ENCODE assay signal across 8 mouse cellular contexts in genomic region chr16:63856658-63857552, GRCm38 (mm10). TPM values are rescaled to one million over a fixed set of nuclear protein-coding genes. Genes with fewer than 3 reads are reported as not detected.
DNase-seq lines count a peak whose midpoint lies in the region; ATAC-seq and TF ChIP-seq lines count a peak whose summit lies in the region.

No protein-coding gene starts in this region.

- H3K79me2 ChIP-seq in C2C12 (ENCODE audit: control insufficient read depth, insufficient read depth) = no peaks in the 10 kb centered on the region
- no peaks in the 10 kb centered on the region for H3K79me2 ChIP-seq in myocyte (ENCODE audit: control insufficient read depth, insufficient read depth)

- no peak overlapping the region for H3K27ac ChIP-seq in brown adipose tissue, adult 24 weeks (replicated peaks; ENCODE audit: low read depth, low read length)
- H3K27ac ChIP-seq in forebrain, embryonic 11.5 days (ENCODE audit: low read depth, low read length) = peak overlapping the region; percentile 84
- peak overlapping the region; percentile 88 to 94 for H3K27ac ChIP-seq in heart, embryonic 14.5 days (replicated peaks in 1 of 2; ENCODE audit: control insufficient read depth in 1 of 2, insufficient read depth in 1 of 2, low read depth in 2 of 2, low read length in 2 of 2)
- H3K27ac ChIP-seq in kidney, embryonic 16.5 days (ENCODE audit: low read length) = peak overlapping the region; percentile 67

- WGBS in forebrain, embryonic 11.5 days = 2% methylated on average over 33 of the region's 33 CpGs
- WGBS in heart, embryonic 14.5 days = 3% methylated on average over 33 of the region's 33 CpGs
- 1% methylated on average over 33 of the region's 33 CpGs for WGBS in kidney, embryonic 16.5 days

- no peaks in the 10 kb centered on the region for H3K4me1 ChIP-seq in brown adipose tissue, adult 24 weeks (ENCODE audit: control insufficient read depth, insufficient read depth, insufficient read length, low read length)
- no peaks in the 10 kb centered on the region for H3K4me1 ChIP-seq in forebrain, embryonic 11.5 days (replicated peaks; ENCODE audit: control insufficient read depth, insufficient read depth, low read length)
- H3K4me1 ChIP-seq in heart, embryonic 14.5 days (ENCODE audit: control insufficient read depth in 2 of 2, insufficient read depth in 2 of 2, low read length in 2 of 2) = peaks cover 0 to 5% of the 10 kb centered on the region in 2 experiments; a peak in 1 of 4 replicates
- H3K4me1 ChIP-seq in kidney, embryonic 16.5 days (ENCODE audit: insufficient read depth, low read length) = peaks cover 5% of the 10 kb centered on the region; the same call in 1 of the 2 replicates

- H3K36me3 ChIP-seq in C2C12 (ENCODE audit: control insufficient read depth, insufficient read depth) (no peaks in the 10 kb centered on the region), myocyte (ENCODE audit: control insufficient read depth, insufficient read depth) (no peaks in the 10 kb centered on the region)
- H3K36me3 ChIP-seq in forebrain, embryonic 11.5 days (ENCODE audit: control insufficient read depth, insufficient read depth, low read length) = no peaks in the 10 kb centered on the region
- no peaks in the 10 kb centered on the region for H3K36me3 ChIP-seq in heart, embryonic 14.5 days (ENCODE audit: control insufficient read depth, insufficient read depth, low read length)
- H3K36me3 ChIP-seq in kidney, embryonic 16.5 days (ENCODE audit: insufficient read depth, low read length) = no peaks in the 10 kb centered on the region

- H3K27me3 ChIP-seq in C2C12 (ENCODE audit: control insufficient read depth, insufficient read depth, insufficient read length) (no peaks in the 10 kb centered on the region), myocyte (ENCODE audit: control insufficient read depth, insufficient read depth, insufficient read length) (no peaks in the 10 kb centered on the region)
- H3K27me3 ChIP-seq in forebrain, embryonic 11.5 days (ENCODE audit: control insufficient read depth, insufficient read depth, low read length) = no peaks in the 10 kb centered on the region
- no peaks in the 10 kb centered on the region for H3K27me3 ChIP-seq in heart, embryonic 14.5 days (ENCODE audit: control insufficient read depth, insufficient read depth, low read length)
- H3K27me3 ChIP-seq in kidney, embryonic 16.5 days (ENCODE audit: insufficient read depth, low read length) = 0 out of 2 replicates have a peak, but pooled peaks cover 3% of the 10 kb centered on the region

- DNase-seq in forebrain, embryonic 11.5 days (ENCODE audit: low spot score) = peak; percentile 88
- peak; percentile 61 for DNase-seq in liver
- peak; percentile 45 for DNase-seq in testis, postnatal 14 days (ENCODE audit: low spot score)

- no peaks in the 10 kb centered on the region for H3K79me3 ChIP-seq in C2C12 (ENCODE audit: low read depth)

- H3K4me2 ChIP-seq in forebrain, embryonic 11.5 days (ENCODE audit: low read depth, low read length, severe bottlenecking) = peak overlapping the region; percentile 92
- H3K4me2 ChIP-seq in heart, embryonic 14.5 days (ENCODE audit: low read length) = peak overlapping the region; percentile 91
- peak overlapping the region; percentile 80 for H3K4me2 ChIP-seq in kidney, embryonic 16.5 days (replicated peaks; ENCODE audit: low read depth, low read length)
- H3K4me2 ChIP-seq in myocyte (ENCODE audit: low read depth) = peak overlapping the region; percentile 52

- TF ChIP-seq POLR2A in myocyte (IDR thresholded peaks at IDR 0.05; ENCODE audit: insufficient read length, low read depth) = peak; percentile 26

- H3ac ChIP-seq in C2C12 (ENCODE audit: control insufficient read depth, insufficient read length, low read depth) (peak overlapping the region; percentile 64), myocyte (ENCODE audit: control insufficient read depth, insufficient read length) (no peak overlapping the region)

- peak; percentile 90 for ATAC-seq in forebrain, embryonic 11.5 days (replicated peaks; ENCODE audit: low FRiP score)
- peak; percentile 92 for ATAC-seq in heart, embryonic 14.5 days (ENCODE audit: insufficient number of reproducible peaks, insufficient read depth, low FRiP score, low read depth)
- ATAC-seq in kidney, embryonic 16.5 days (ENCODE audit: low FRiP score, low TSS enrichment) = peak; percentile 98

- H3K4me3 ChIP-seq in C2C12 (ENCODE audit: insufficient read depth, poor library complexity, severe bottlenecking) (no peak overlapping the region), myocyte (no peak overlapping the region)
- H3K4me3 ChIP-seq in brown adipose tissue, adult 24 weeks (ENCODE audit: insufficient read depth, low read depth, low read length) = peak overlapping the region; percentile 31; the same call in 1 of the 2 replicates
- peak overlapping the region; percentile 52 for H3K4me3 ChIP-seq in forebrain, embryonic 11.5 days (ENCODE audit: low read depth, low read length)
- peak overlapping the region; percentile 74 to 98 for H3K4me3 ChIP-seq in heart, embryonic 14.5 days (ENCODE audit: control insufficient read depth in 1 of 2, insufficient read depth in 1 of 2, low read depth in 1 of 2, low read length in 2 of 2)
- H3K4me3 ChIP-seq in kidney, embryonic 16.5 days (ENCODE audit: low read length) = peak overlapping the region; percentile 66

- TF ChIP-seq CTCF in C2C12 (IDR thresholded peaks at IDR 0.05; ENCODE audit: control insufficient read depth, insufficient read depth, insufficient read length) = peak; percentile 53

- H3K9me3 ChIP-seq in forebrain, embryonic 11.5 days (ENCODE audit: control insufficient read depth, low read length) = no peaks in the 10 kb centered on the region
- H3K9me3 ChIP-seq in heart, embryonic 14.5 days (ENCODE audit: control insufficient read depth, low read length) = no peaks in the 10 kb centered on the region
- no peaks in the 10 kb centered on the region for H3K9me3 ChIP-seq in kidney, embryonic 16.5 days (ENCODE audit: low read length)

- peak overlapping the region; percentile 72 for H3K9ac ChIP-seq in forebrain, embryonic 11.5 days (ENCODE audit: low read length)
- peak overlapping the region; percentile 83 for H3K9ac ChIP-seq in heart, embryonic 14.5 days (ENCODE audit: low read length)
- peak overlapping the region; percentile 78 for H3K9ac ChIP-seq in kidney, embryonic 16.5 days (replicated peaks; ENCODE audit: low read length)

TF ChIP-seq in C2C12, 6 proteins besides CTCF, POLR2A, EP300 and RAD21:
- TF ChIP-seq CEBPB (IDR thresholded peaks at IDR 0.05; ENCODE audit: low read depth) (no peak), MAX (IDR thresholded peaks at IDR 0.05) (no peak), MYOD1 (IDR thresholded peaks at IDR 0.05; ENCODE audit: control insufficient read depth, insufficient read length, low read depth) (no peak), USF1 (IDR thresholded peaks at IDR 0.05; ENCODE audit: low read depth) (no peak), MYOG (IDR thresholded peaks at IDR 0.05; ENCODE audit: control insufficient read depth, extremely low read depth, insufficient read length) (no peak), FOSL1 (IDR thresholded peaks at IDR 0.05; ENCODE audit: insufficient read depth, low read length, poor library complexity, severe bottlenecking) (no peak)

TF ChIP-seq in myocyte, 11 proteins besides CTCF, POLR2A, EP300 and RAD21:
- TF ChIP-seq MYOD1 (IDR thresholded peaks at IDR 0.05; ENCODE audit: control insufficient read depth in 1 of 3, insufficient read length in 2 of 3, low read depth in 2 of 3) = no peak
- TF ChIP-seq TCF12 (IDR thresholded peaks at IDR 0.05; ENCODE audit: insufficient read depth, poor library complexity, severe bottlenecking) = no peak
- no peak for TF ChIP-seq TCF3 (IDR thresholded peaks at IDR 0.05; ENCODE audit: insufficient read length, low read depth)
- TF ChIP-seq USF1 (IDR thresholded peaks at IDR 0.05; ENCODE audit: low read depth) = no peak
- TF ChIP-seq E2F4 (IDR thresholded peaks at IDR 0.05; ENCODE audit: insufficient read depth) = no peak
- no peak for TF ChIP-seq MYOG (IDR thresholded peaks at IDR 0.05; ENCODE audit: control insufficient read depth in 1 of 3, insufficient read depth in 1 of 3, insufficient read length in 2 of 3, low read depth in 2 of 3)
- no peak for TF ChIP-seq REST (IDR thresholded peaks at IDR 0.05; ENCODE audit: insufficient read depth, insufficient read length)
- no peak for TF ChIP-seq POLR2AphosphoS2 (IDR thresholded peaks at IDR 0.05; ENCODE audit: insufficient read length, low read depth)
- no peak for TF ChIP-seq MAX (IDR thresholded peaks at IDR 0.05; ENCODE audit: low read depth)
- no peak for TF ChIP-seq SRF (IDR thresholded peaks at IDR 0.05; ENCODE audit: control insufficient read depth, insufficient read length, low read depth)
- TF ChIP-seq CEBPB (IDR thresholded peaks at IDR 0.05; ENCODE audit: insufficient read depth, poor library complexity, severe bottlenecking) = no peak
TF ChIP-seq in myocyte: peak in this region for 0.

RNA-seq across cellular contexts. Expression of gene Epha3, which starts 7.1 kb away (rescaled TPM):
- polyA plus RNA-seq in C2C12 (2012; fragmentation: generic; extraction: Trizol) (0.26 TPM), myocyte (2012; fragmentation: generic; extraction: Trizol) (1.3 TPM)
- 0.32 TPM in 1 of 2 replicates, not detected in the other for polyA plus RNA-seq in brown adipose tissue, adult 24 weeks (2012; ENCODE audit: insufficient read depth, insufficient read length, missing spikeins)
- polyA plus RNA-seq in forebrain, embryonic 11.5 days (2014; fragmentation: Nextera tagmentation; extraction: Ambion mirVana) = 79.1 and 79.3 TPM in 2 replicates
- polyA plus RNA-seq in heart, embryonic 14.5 days (2014; fragmentation: Nextera tagmentation; extraction: Ambion mirVana) = 8.1 and 8.5 TPM in 2 replicates
- 15.8 and 16.1 TPM in 2 replicates for polyA plus RNA-seq in kidney, embryonic 16.5 days (2015; fragmentation: Nextera tagmentation; extraction: Ambion mirVana)

Comparison
In these comparisons a context has a peak if more than half of its experiments do, and no peak if none do; other contexts are left out.
1. H3K4me3 ChIP-seq: peak in brown adipose tissue, adult 24 weeks (single experiment), forebrain, embryonic 11.5 days (single experiment), heart, embryonic 14.5 days (2 of 2) and kidney, embryonic 16.5 days (single experiment); none in C2C12 (single experiment) and myocyte (single experiment).
2. Peak in every context shown above with its lines, with median percentiles within 50 percentile points of each other: ATAC-seq, DNase-seq, H3K4me2 ChIP-seq and H3K9ac ChIP-seq.